Mouse (Mus musculus) myocyte (in vitro differentiated cells): ENCODE data around the gene Tgm1.

Experiments used
- CEBPB ChIP-seq: IDR thresholded peaks from 2 replicates; pipeline ENCODE4 v1.6.1; 2011; ENCODE audit warnings: mild to moderate bottlenecking, moderate library complexity; ENCODE audit not compliant: poor library complexity, insufficient read depth, severe bottlenecking
- E2F4 ChIP-seq: IDR thresholded peaks from one replicate; pipeline ENCODE4 v1.6.1; 2011; ENCODE audit warnings: mild to moderate bottlenecking, control low read depth, moderate library complexity; ENCODE audit not compliant: insufficient read depth
- MAX ChIP-seq: IDR thresholded peaks from one replicate; pipeline ENCODE4 v1.6.1; 2011; ENCODE audit warnings: low read depth, mild to moderate bottlenecking, control low read depth
- MYOD1 ChIP-seq, 3 experiments: IDR thresholded peaks; one replicate each; pipeline ENCODE4 v1.6.1; 2011; ENCODE audit warnings: control low read depth in 2 of 3, low read depth in 2 of 3, mild to moderate bottlenecking in 2 of 3, moderate library complexity in 1 of 3; ENCODE audit not compliant: insufficient read length in 2 of 3, control insufficient read depth in 1 of 3
- MYOG ChIP-seq, 3 experiments: IDR thresholded peaks; one replicate each; pipeline ENCODE4 v1.6.1; 2011; ENCODE audit warnings: control low read depth in 2 of 3, low read depth in 2 of 3, mild to moderate bottlenecking in 2 of 3; ENCODE audit not compliant: insufficient read length in 2 of 3, control insufficient read depth in 1 of 3, insufficient read depth in 1 of 3
- POLR2A ChIP-seq: IDR thresholded peaks from one replicate; pipeline ENCODE4 v1.6.1; 2011; ENCODE audit warnings: low read depth, mild to moderate bottlenecking, control low read depth, moderate library complexity; ENCODE audit not compliant: insufficient read length
- POLR2AphosphoS2 ChIP-seq: IDR thresholded peaks from one replicate; pipeline ENCODE4 v1.6.1; 2011; ENCODE audit warnings: low read depth, control low read depth; ENCODE audit not compliant: insufficient read length
- REST ChIP-seq: IDR thresholded peaks from one replicate; pipeline ENCODE4 v1.6.1; 2011; ENCODE audit warnings: mild to moderate bottlenecking, control low read depth, moderate library complexity; ENCODE audit not compliant: insufficient read depth, insufficient read length
- SRF ChIP-seq: IDR thresholded peaks from one replicate; pipeline ENCODE4 v1.6.1; 2011; ENCODE audit warnings: low read depth; ENCODE audit not compliant: control insufficient read depth, insufficient read length
- TCF12 ChIP-seq: IDR thresholded peaks from one replicate; pipeline ENCODE4 v1.6.1; 2011; ENCODE audit warnings: mild to moderate bottlenecking, control low read depth; ENCODE audit not compliant: poor library complexity, insufficient read depth, severe bottlenecking
- USF1 ChIP-seq: IDR thresholded peaks from one replicate; pipeline ENCODE4 v1.6.1; 2011; ENCODE audit warnings: low read depth, mild to moderate bottlenecking, control low read depth, moderate library complexity

GRCm38 (mm10) chr14:55719737-55720136 is 6.0 kb upstream of the Tgm1 start:
- no peak for TF ChIP-seq POLR2A
- no peak for TF ChIP-seq CEBPB
- no peak for TF ChIP-seq MYOG (IDR thresholded peaks at IDR 0.05; ENCODE audit: control insufficient read depth in 1 of 3, insufficient read depth in 1 of 3, insufficient read length in 2 of 3, low read depth in 2 of 3)
- no peak for TF ChIP-seq POLR2AphosphoS2
- TF ChIP-seq MYOD1 (IDR thresholded peaks at IDR 0.05; ENCODE audit: control insufficient read depth in 1 of 3, insufficient read length in 2 of 3, low read depth in 2 of 3), result no peak
- no peak for TF ChIP-seq E2F4
- TF ChIP-seq MAX, result no peak
- TF ChIP-seq USF1, result no peak
- no peak for TF ChIP-seq TCF12
- no peak for TF ChIP-seq REST
- TF ChIP-seq SRF, result no peak
